Mouse (Mus musculus): ENCODE data around the gene Thbs1.

DNA sequence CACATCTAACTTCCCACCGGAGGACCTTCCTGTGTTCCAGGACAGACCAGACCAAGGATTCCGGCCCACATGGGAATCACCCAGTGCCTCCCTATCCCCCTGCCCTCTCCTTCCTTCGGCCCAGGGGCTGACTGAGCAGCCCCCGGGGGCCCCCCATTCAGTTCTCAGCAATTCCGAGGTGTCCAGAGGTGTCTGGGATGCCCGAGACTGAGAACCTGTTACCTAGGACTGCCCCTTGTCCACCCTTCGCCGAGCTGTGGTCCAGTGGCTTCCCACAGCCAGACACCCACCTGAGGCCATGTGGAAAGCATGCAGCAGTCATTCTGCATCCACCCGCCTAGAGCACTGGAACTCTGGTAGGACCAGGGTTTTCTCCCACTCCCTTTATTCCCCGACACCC is 30.0 kb downstream of the Thbs1 start:
- TF ChIP-seq POLR2A (IDR thresholded peaks at IDR 0.05; ENCODE audit: extremely low read depth, insufficient read depth, low read length) = no peak
- no peak for TF ChIP-seq CTCF (IDR thresholded peaks at IDR 0.05; ENCODE audit: extremely low read depth, insufficient read depth, low read length)
